Mouse (Mus musculus) olfactory bulb, adult 2 months (tissue): ENCODE measurements at regions not wholly inside any gene's neighbourhood (a gene's known extent, or its start where the extent isn't known, plus 50 kb on each side); places are given as distances from the start of the nearest gene placed in this dataset.

Source experiments
- H3K27ac ChIP-seq: fragments of 200-500 bp; 2 replicates; pipeline ENCODE4 v1.5.1; 2012; ENCODE audit warnings: low read depth, low read length; ENCODE audit not compliant: insufficient read depth
- H3K4me1 ChIP-seq: fragments of 200-500 bp; 2 replicates; pipeline ENCODE4 v1.6.1; 2012; ENCODE audit warnings: low read length; ENCODE audit not compliant: control insufficient read depth, insufficient read depth
- H3K4me3 ChIP-seq: fragments of 200-500 bp; 2 replicates; pipeline ENCODE4 v1.5.1; 2012; ENCODE audit warnings: mild to moderate bottlenecking, low read depth, low read length, moderate library complexity; ENCODE audit not compliant: insufficient read depth
- CTCF ChIP-seq: fragments of 200-500 bp; IDR thresholded peaks from 2 replicates; pipeline ENCODE4 v1.5.1; 2012; ENCODE audit warnings: low read depth, mild to moderate bottlenecking, low read length, moderate library complexity; ENCODE audit not compliant: insufficient read depth
- POLR2A ChIP-seq: fragments of 200-500 bp; IDR thresholded peaks from 2 replicates; pipeline ENCODE4 v1.6.1; 2012; ENCODE audit warnings: mild to moderate bottlenecking, low read depth, low read length, moderate library complexity; ENCODE audit not compliant: insufficient read depth
- WGBS: fragments of 180-500 bp; shearing (Covaris S2); methylation state at CpG from one replicate; pipeline ENCODE4 v1.1.7; 2018; 5-methylcytosine and 5-hydroxymethylcytosine counted together

- 96% methylated on average over 3 of the region's 3 CpGs for WGBS
- H3K27ac ChIP-seq: no peak overlapping the region
- no peak overlapping the region for H3K4me3 ChIP-seq
- H3K4me1 ChIP-seq: no peaks in the 10 kb centered on the region
- TF ChIP-seq CTCF (no peak), POLR2A (no peak)
Observed at GRCm38 (mm10) chr14:14612245-14612644, 89.8 kb upstream of the Slc4a7 start.

GRCm38 (mm10) chr14:14620316-14620715 is 81.8 kb upstream of the Slc4a7 start:
- 89% methylated on average over 5 of the region's 5 CpGs for WGBS
- Histone ChIP-seq H3K27ac (no peak overlapping the region), H3K4me3 (no peak overlapping the region), H3K4me1 (no peaks in the 10 kb centered on the region)
- no peak for TF ChIP-seq POLR2A
- no peak for TF ChIP-seq CTCF

- no peak for TF ChIP-seq CTCF
- TF ChIP-seq POLR2A: no peak
- H3K27ac ChIP-seq: no peak overlapping the region
- H3K4me3 ChIP-seq: no peak overlapping the region
- H3K4me1 ChIP-seq: peaks cover 10% of the 10 kb centered on the region
- WGBS: 87% methylated on average over 1 of the region's 1 CpGs
Observed at GRCm38 (mm10) chr14:14628673-14629072, 73.4 kb upstream of the Slc4a7 start.

- TF ChIP-seq POLR2A: no peak
- TF ChIP-seq CTCF: no peak
- Histone ChIP-seq H3K27ac (no peak overlapping the region), H3K4me3 (no peak overlapping the region), H3K4me1 (peaks cover 10% of the 10 kb centered on the region)
- 51% methylated on average over 6 of the region's 6 CpGs for WGBS
Observed at GRCm38 (mm10) chr14:14631750-14632149, 70.3 kb upstream of the Slc4a7 start.

GRCm38 (mm10) chr14:14632471-14632870 is 69.6 kb upstream of the Slc4a7 start:
- H3K27ac ChIP-seq: peak overlapping the region; percentile 15; the same call in 1 of the 2 replicates
- peaks cover 10% of the 10 kb centered on the region for H3K4me1 ChIP-seq
- H3K4me3 ChIP-seq: 0 out of 2 replicates have a peak overlapping the region, but pooled peaks have one; percentile 0
- WGBS: 3% methylated on average over 15 of the region's 15 CpGs
- TF ChIP-seq POLR2A (no peak), CTCF (no peak)

GRCm38 (mm10) chr14:14632951-14633931 is 68.8 kb upstream of the Slc4a7 start:
- peak overlapping the region; percentile 38 for H3K4me3 ChIP-seq
- H3K4me1 ChIP-seq: peaks cover 10% of the 10 kb centered on the region
- TF ChIP-seq POLR2A: no peak
- no peak for TF ChIP-seq CTCF
- WGBS: 4% methylated on average over 22 of the region's 22 CpGs
- peak overlapping the region; percentile 86 for H3K27ac ChIP-seq

GRCm38 (mm10) chr14:14634021-14634420 is 68.1 kb upstream of the Slc4a7 start:
- no peak overlapping the region; the same call in 1 of the 2 replicates for H3K27ac ChIP-seq
- WGBS: 55% methylated on average over 2 of the region's 2 CpGs
- no peak for TF ChIP-seq CTCF
- TF ChIP-seq POLR2A: no peak
- peaks cover 10% of the 10 kb centered on the region for H3K4me1 ChIP-seq
- H3K4me3 ChIP-seq: no peak overlapping the region

DNA sequence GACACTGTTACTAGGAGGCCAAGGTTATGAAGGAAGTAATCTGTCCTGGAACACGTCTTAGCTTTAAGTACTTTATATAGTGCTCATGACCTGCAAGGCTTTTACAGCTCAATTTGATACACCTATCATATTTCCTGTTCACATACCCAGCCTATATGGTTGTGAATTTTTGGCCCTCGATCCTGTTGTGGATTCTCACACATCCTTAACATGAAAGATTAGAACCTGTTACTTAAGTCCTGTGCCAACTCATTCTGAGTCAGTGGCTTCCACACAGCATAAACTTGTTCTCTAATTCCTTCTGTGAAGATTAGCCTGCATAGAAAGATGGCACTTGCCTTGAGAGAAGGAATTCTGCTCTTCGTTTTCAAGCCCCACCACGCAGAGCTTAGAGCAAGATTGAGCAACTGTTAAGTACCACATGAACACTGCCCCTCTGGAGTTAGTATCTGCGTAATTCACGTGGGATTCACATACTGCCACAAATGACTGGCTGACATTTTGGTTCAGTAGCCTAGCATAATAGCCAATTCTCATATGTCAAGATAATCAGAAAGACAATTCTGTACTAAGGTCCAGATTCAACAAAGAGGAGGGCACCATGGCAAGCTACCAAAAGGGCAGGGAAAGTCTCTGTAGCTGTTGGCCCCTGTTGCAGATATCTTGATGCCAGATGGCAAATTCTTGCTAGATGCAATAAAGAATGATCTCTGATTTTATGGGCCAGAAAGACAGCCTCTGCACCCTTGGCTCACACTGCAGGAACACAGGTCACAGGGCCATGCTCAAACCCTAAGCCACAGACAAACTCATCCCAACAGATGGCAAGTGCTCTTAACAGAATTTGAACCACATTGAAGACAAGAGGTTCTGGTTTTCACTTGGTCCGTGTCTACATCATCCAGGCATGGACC is 62.7 kb upstream of the Slc4a7 start:
- TF ChIP-seq CTCF (no peak), POLR2A (no peak)
- H3K4me1 ChIP-seq: no peaks in the 10 kb centered on the region
- WGBS: 83% methylated on average over 7 of the region's 7 CpGs

DNA sequence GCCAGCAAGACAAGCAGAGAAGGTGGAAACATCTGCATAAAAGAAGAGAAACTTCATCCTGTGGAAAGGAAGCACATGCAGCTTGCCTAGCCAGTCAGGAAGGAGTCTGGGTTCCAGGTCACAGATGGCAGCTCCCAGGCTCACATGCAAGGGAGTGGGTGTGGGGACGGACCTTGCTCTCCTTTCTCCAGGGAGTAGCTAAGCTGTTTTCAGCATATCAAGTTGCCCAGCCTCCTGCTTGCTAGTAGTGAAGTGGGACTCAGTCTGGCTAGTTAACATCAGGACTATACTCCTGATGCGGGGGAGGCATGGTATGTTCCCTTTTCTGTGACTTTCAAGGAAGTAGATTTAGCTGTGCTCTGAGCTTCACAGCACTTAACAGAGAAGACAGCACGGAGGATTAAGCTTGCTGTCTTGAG is 62.0 kb upstream of the Slc4a7 start:
- 57% methylated on average over 3 of the region's 3 CpGs for WGBS
- H3K4me1 ChIP-seq: no peaks in the 10 kb centered on the region
- TF ChIP-seq CTCF (no peak), POLR2A (no peak)
- no peak overlapping the region for H3K4me3 ChIP-seq
- no peak overlapping the region for H3K27ac ChIP-seq

More for the DNA sequence above, 62.7 kb upstream of the Slc4a7 start:
- H3K27ac ChIP-seq: no peak overlapping the region
- no peak overlapping the region for H3K4me3 ChIP-seq
